Mouse (Mus musculus): ENCODE data around the gene Dchs2. TPM values are rescaled to one million over a fixed set of nuclear protein-coding genes. Genes with fewer than 3 reads are reported as not detected.

Gene Dchs2
- polyA plus RNA-seq, 1 experiment from 2014 or later = 0.35 TPM

- DNase-seq (ENCODE audit: low spot score) = no peak
- Histone ChIP-seq H3K4me1 (replicated peaks; ENCODE audit: control insufficient read depth, insufficient read depth) (no peaks in the 10 kb centered on the region), H3K9ac (ENCODE audit: low read length) (no peak overlapping the region), H3K9me3 (ENCODE audit: control insufficient read depth, low read length) (no peaks in the 10 kb centered on the region), H3K4me3 (ENCODE audit: low read depth, low read length) (no peak overlapping the region), H3K4me2 (replicated peaks; ENCODE audit: low read depth) (no peak overlapping the region), H3K36me3 (ENCODE audit: control insufficient read depth, insufficient read depth, low read length) (no peaks in the 10 kb centered on the region), H3K27me3 (ENCODE audit: control insufficient read depth, insufficient read depth, low read length) (no peaks in the 10 kb centered on the region), H3K27ac (replicated peaks) (no peak overlapping the region)
- ATAC-seq (ENCODE audit: low FRiP score, low TSS enrichment) = no peak
- WGBS = 74% methylated on average over 6 of the region's 6 CpGs
- TF ChIP-seq CTCF (IDR thresholded peaks at IDR 0.05; ENCODE audit: low read depth) = no peak
- TF ChIP-seq EP300 (optimal IDR thresholded peaks at IDR 0.05) = no peak
Measured at GRCm38 (mm10) chr3:83147273-83148054, 19.7 kb downstream of the Dchs2 start.

GRCm38 (mm10) chr3:83148055-83148447 lies 20.3 kb downstream of the Dchs2 start:
- WGBS = 27% methylated on average over 4 of the region's 4 CpGs

GRCm38 (mm10) chr3:83148508-83148907 lies 20.8 kb downstream of the Dchs2 start:
- no peak for ATAC-seq (ENCODE audit: low FRiP score, low TSS enrichment)
- 44% methylated on average over 3 of the region's 3 CpGs for WGBS
- no peaks in the 10 kb centered on the region for H3K27me3 ChIP-seq (ENCODE audit: control insufficient read depth, insufficient read depth, low read length)
- no peak overlapping the region for H3K4me2 ChIP-seq (replicated peaks; ENCODE audit: low read depth)
- H3K36me3 ChIP-seq (ENCODE audit: control insufficient read depth, insufficient read depth, low read length) = no peaks in the 10 kb centered on the region
- H3K9me3 ChIP-seq (ENCODE audit: control insufficient read depth, low read length) = no peaks in the 10 kb centered on the region
- no peak overlapping the region for H3K27ac ChIP-seq (replicated peaks)
- no peak for DNase-seq (ENCODE audit: low spot score)
- no peak for TF ChIP-seq CTCF (IDR thresholded peaks at IDR 0.05; ENCODE audit: low read depth)
- TF ChIP-seq EP300 (optimal IDR thresholded peaks at IDR 0.05) = no peak
- H3K4me3 ChIP-seq (ENCODE audit: low read depth, low read length) = no peak overlapping the region
- H3K4me1 ChIP-seq (replicated peaks; ENCODE audit: control insufficient read depth, insufficient read depth) = no peaks in the 10 kb centered on the region
- no peak overlapping the region for H3K9ac ChIP-seq (ENCODE audit: low read length)

More at GRCm38 (mm10) chr3:83148055-83148447, 20.3 kb downstream of the Dchs2 start:
- H3K27ac ChIP-seq (replicated peaks) = no peak overlapping the region
- no peaks in the 10 kb centered on the region for H3K36me3 ChIP-seq (ENCODE audit: control insufficient read depth, insufficient read depth, low read length)
- H3K9ac ChIP-seq (ENCODE audit: low read length) = no peak overlapping the region
- H3K4me3 ChIP-seq (ENCODE audit: low read depth, low read length) = no peak overlapping the region
- H3K4me2 ChIP-seq (replicated peaks; ENCODE audit: low read depth) = no peak overlapping the region
- DNase-seq (ENCODE audit: low spot score) (no peak), ATAC-seq (ENCODE audit: low FRiP score, low TSS enrichment) (no peak)
- H3K4me1 ChIP-seq (replicated peaks; ENCODE audit: control insufficient read depth, insufficient read depth) = no peaks in the 10 kb centered on the region
- H3K27me3 ChIP-seq (ENCODE audit: control insufficient read depth, insufficient read depth, low read length) = no peaks in the 10 kb centered on the region
- TF ChIP-seq CTCF (IDR thresholded peaks at IDR 0.05; ENCODE audit: low read depth) (no peak), EP300 (optimal IDR thresholded peaks at IDR 0.05) (no peak)
- H3K9me3 ChIP-seq (ENCODE audit: control insufficient read depth, low read length) = no peaks in the 10 kb centered on the region

GRCm38 (mm10) chr3:83155600-83155999 lies 27.9 kb downstream of the Dchs2 start:
- Histone ChIP-seq H3K27ac (replicated peaks) (no peak overlapping the region), H3K4me2 (replicated peaks; ENCODE audit: low read depth) (no peak overlapping the region), H3K9me3 (ENCODE audit: control insufficient read depth, low read length) (no peaks in the 10 kb centered on the region), H3K9ac (ENCODE audit: low read length) (no peak overlapping the region), H3K4me1 (replicated peaks; ENCODE audit: control insufficient read depth, insufficient read depth) (no peaks in the 10 kb centered on the region), H3K36me3 (ENCODE audit: control insufficient read depth, insufficient read depth, low read length) (no peaks in the 10 kb centered on the region), H3K27me3 (ENCODE audit: control insufficient read depth, insufficient read depth, low read length) (no peaks in the 10 kb centered on the region), H3K4me3 (ENCODE audit: low read depth, low read length) (no peak overlapping the region)
- no peak for TF ChIP-seq CTCF (IDR thresholded peaks at IDR 0.05; ENCODE audit: low read depth)
- TF ChIP-seq EP300 (optimal IDR thresholded peaks at IDR 0.05) = no peak
- peak; percentile 77; the same call in 1 of the 2 replicates for ATAC-seq (ENCODE audit: low FRiP score, low TSS enrichment)
- 21% methylated on average over 4 of the region's 4 CpGs for WGBS
- DNase-seq (ENCODE audit: low spot score) = no peak

- no peak for TF ChIP-seq CTCF (IDR thresholded peaks at IDR 0.05; ENCODE audit: low read depth)
- TF ChIP-seq EP300 (optimal IDR thresholded peaks at IDR 0.05) = no peak
- Histone ChIP-seq H3K4me3 (ENCODE audit: low read depth, low read length) (no peak overlapping the region), H3K9me3 (ENCODE audit: control insufficient read depth, low read length) (no peaks in the 10 kb centered on the region), H3K36me3 (ENCODE audit: control insufficient read depth, insufficient read depth, low read length) (no peaks in the 10 kb centered on the region), H3K27me3 (ENCODE audit: control insufficient read depth, insufficient read depth, low read length) (no peaks in the 10 kb centered on the region), H3K4me1 (replicated peaks; ENCODE audit: control insufficient read depth, insufficient read depth) (no peaks in the 10 kb centered on the region), H3K27ac (replicated peaks) (no peak overlapping the region), H3K4me2 (replicated peaks; ENCODE audit: low read depth) (no peak overlapping the region), H3K9ac (ENCODE audit: low read length) (no peak overlapping the region)
- no peak for DNase-seq (ENCODE audit: low spot score)
- ATAC-seq (ENCODE audit: low FRiP score, low TSS enrichment) = no peak; the same call in 1 of the 2 replicates
- 43% methylated on average over 4 of the region's 4 CpGs for WGBS
Measured at GRCm38 (mm10) chr3:83156165-83156564, 28.4 kb downstream of the Dchs2 start.

- ATAC-seq (ENCODE audit: low FRiP score, low TSS enrichment) (no peak), DNase-seq (ENCODE audit: low spot score) (no peak)
- H3K4me3 ChIP-seq (ENCODE audit: low read depth, low read length) = no peak overlapping the region
- H3K27me3 ChIP-seq (ENCODE audit: control insufficient read depth, insufficient read depth, low read length) = no peaks in the 10 kb centered on the region
- no peaks in the 10 kb centered on the region for H3K4me1 ChIP-seq (replicated peaks; ENCODE audit: control insufficient read depth, insufficient read depth)
- H3K9me3 ChIP-seq (ENCODE audit: control insufficient read depth, low read length) = no peaks in the 10 kb centered on the region
- H3K4me2 ChIP-seq (replicated peaks; ENCODE audit: low read depth) = no peak overlapping the region
- H3K9ac ChIP-seq (ENCODE audit: low read length) = no peak overlapping the region
- no peak overlapping the region for H3K27ac ChIP-seq (replicated peaks)
- 72% methylated on average over 6 of the region's 6 CpGs for WGBS
- H3K36me3 ChIP-seq (ENCODE audit: control insufficient read depth, insufficient read depth, low read length) = no peaks in the 10 kb centered on the region
- TF ChIP-seq EP300 (optimal IDR thresholded peaks at IDR 0.05) = no peak
- TF ChIP-seq CTCF (IDR thresholded peaks at IDR 0.05; ENCODE audit: low read depth) = no peak
Measured at GRCm38 (mm10) chr3:83161542-83162231, 33.9 kb downstream of the Dchs2 start.
